In genomic region chr12:99972825-99973224, GRCm38 (mm10) we compare ENCODE assay signal across 22 mouse cellular contexts. TPM values are rescaled to one million over a fixed set of nuclear protein-coding genes. Genes with fewer than 3 reads are reported as not detected.
DNase-seq lines count a peak whose midpoint lies in the region; ATAC-seq and TF ChIP-seq lines count a peak whose summit lies in the region.
"Had no signal": no experiment of that assay in that cellular context is flagged by ENCODE, and none has a peak within 500 bp of the region (broad histone marks: within the 10 kb centered on the region; RNA-seq: fewer than 3 reads in every experiment).

No protein-coding gene starts in this region.

- ATAC-seq in intestine, postnatal 0 days, result no peak
- ATAC-seq in intestine, embryonic 16.5 days, result no peak
- ATAC-seq in midbrain, postnatal 0 days (ENCODE audit: low FRiP score), result no peak
- no peak for ATAC-seq in midbrain, embryonic 13.5 days
- ATAC-seq: hindbrain, embryonic 16.5 days had no signal

- H3K9me3 ChIP-seq in intestine, postnatal 0 days (ENCODE audit: control insufficient read depth), result no peaks in the 10 kb centered on the region
- H3K9me3 ChIP-seq in intestine, embryonic 16.5 days (ENCODE audit: control insufficient read depth, low read length), result peaks cover 4% of the 10 kb centered on the region
- H3K9me3 ChIP-seq in midbrain, postnatal 0 days (ENCODE audit: low read length), result no peaks in the 10 kb centered on the region
- H3K9me3 ChIP-seq in midbrain, embryonic 13.5 days, result no peaks in the 10 kb centered on the region
- H3K9me3 ChIP-seq: embryonic facial prominence, embryonic 15.5 days; liver, embryonic 15.5 days; midbrain, embryonic 12.5 days; neural tube, embryonic 15.5 days had no signal

- peaks cover 21% of the 10 kb centered on the region; the same call in 1 of the 2 replicates for H3K27me3 ChIP-seq in intestine, postnatal 0 days (replicated peaks; ENCODE audit: control insufficient read depth, insufficient read depth, low read length)
- H3K27me3 ChIP-seq in intestine, embryonic 16.5 days (replicated peaks; ENCODE audit: control insufficient read depth, insufficient read depth, low read length), result peaks cover 15% of the 10 kb centered on the region
- peaks cover 19% of the 10 kb centered on the region for H3K27me3 ChIP-seq in midbrain, postnatal 0 days (ENCODE audit: insufficient read depth, low read length)
- H3K27me3 ChIP-seq in midbrain, embryonic 13.5 days, result peaks cover 26% of the 10 kb centered on the region

- no peak overlapping the region for H3K27ac ChIP-seq in intestine, postnatal 0 days (ENCODE audit: low read depth, low read length)
- no peak overlapping the region for H3K27ac ChIP-seq in intestine, embryonic 16.5 days (ENCODE audit: low read length)
- no peak overlapping the region for H3K27ac ChIP-seq in midbrain, postnatal 0 days (ENCODE audit: low read depth, low read length)
- no peak overlapping the region for H3K27ac ChIP-seq in midbrain, embryonic 13.5 days
- H3K27ac ChIP-seq: embryonic facial prominence, embryonic 15.5 days; forebrain, embryonic 10.5 days; heart, embryonic 13.5 days; liver, embryonic 15.5 days; midbrain, embryonic 12.5 days; neural tube, embryonic 15.5 days had no signal

- no peak overlapping the region for H3K9ac ChIP-seq in intestine, postnatal 0 days (ENCODE audit: low read depth, low read length)
- no peak overlapping the region for H3K9ac ChIP-seq in intestine, embryonic 16.5 days (ENCODE audit: low read depth, low read length)
- H3K9ac ChIP-seq in midbrain, postnatal 0 days (replicated peaks; ENCODE audit: low read length, poor library complexity, severe bottlenecking), result no peak overlapping the region
- no peak overlapping the region for H3K9ac ChIP-seq in midbrain, embryonic 13.5 days (replicated peaks)
- H3K9ac ChIP-seq: embryonic facial prominence, embryonic 15.5 days; heart, embryonic 13.5 days; liver, embryonic 15.5 days; midbrain, embryonic 12.5 days; neural tube, embryonic 15.5 days had no signal

- H3K4me3 ChIP-seq in intestine, postnatal 0 days (ENCODE audit: low read depth, low read length), result no peak overlapping the region
- no peak overlapping the region for H3K4me3 ChIP-seq in intestine, embryonic 16.5 days (ENCODE audit: low read length)
- H3K4me3 ChIP-seq in midbrain, postnatal 0 days (ENCODE audit: low read depth, low read length), result no peak overlapping the region
- no peak overlapping the region for H3K4me3 ChIP-seq in midbrain, embryonic 13.5 days (replicated peaks)
- H3K4me3 ChIP-seq: embryonic facial prominence, embryonic 15.5 days; forebrain, embryonic 10.5 days; heart, embryonic 13.5 days; liver, embryonic 15.5 days; midbrain, embryonic 12.5 days; myocyte; neural tube, embryonic 15.5 days had no signal

- H3K36me3 ChIP-seq in intestine, postnatal 0 days (ENCODE audit: control insufficient read depth, insufficient read depth), result no peaks in the 10 kb centered on the region
- no peaks in the 10 kb centered on the region for H3K36me3 ChIP-seq in intestine, embryonic 16.5 days (ENCODE audit: control insufficient read depth, insufficient read depth, low read length)
- H3K36me3 ChIP-seq in midbrain, postnatal 0 days (ENCODE audit: insufficient read depth, low read length), result no peaks in the 10 kb centered on the region
- no peaks in the 10 kb centered on the region for H3K36me3 ChIP-seq in midbrain, embryonic 13.5 days
- H3K36me3 ChIP-seq: embryonic facial prominence, embryonic 15.5 days; forebrain, embryonic 10.5 days; heart, embryonic 13.5 days; liver, embryonic 15.5 days; midbrain, embryonic 12.5 days; neural tube, embryonic 15.5 days had no signal

- peak; percentile 30 for TF ChIP-seq CTCF in intestine, postnatal 0 days (IDR thresholded peaks at IDR 0.05; ENCODE audit: low read depth)
- TF ChIP-seq CTCF in midbrain, postnatal 0 days (IDR thresholded peaks at IDR 0.05), result peak; percentile 25; the same call in 1 of the 2 replicates

- DNase-seq in midbrain, postnatal 0 days (ENCODE audit: low spot score), result no peak
- peak; percentile 92 for DNase-seq in R1 (ENCODE audit: low read depth, low spot score)
- DNase-seq in testis, postnatal 10 days (ENCODE audit: low spot score), result peak; percentile 36
- no peak for DNase-seq in kidney, adult 8-10 months
- DNase-seq in adrenal gland, postnatal 4 days (ENCODE audit: low spot score in 2 of 2), result no peak
- DNase-seq: cerebellum, adult 9-10 months; gastrocnemius, postnatal 14 days; heart, postnatal 4 days; kidney, adult 2 months; kidney, postnatal 4 days; lung, postnatal 4 days had no signal

- no peaks in the 10 kb centered on the region for H3K4me1 ChIP-seq in intestine, postnatal 0 days (replicated peaks; ENCODE audit: control insufficient read depth, insufficient read depth, low read length)
- no peaks in the 10 kb centered on the region for H3K4me1 ChIP-seq in intestine, embryonic 16.5 days (ENCODE audit: control insufficient read depth, insufficient read depth, low read length)
- no peaks in the 10 kb centered on the region for H3K4me1 ChIP-seq in midbrain, postnatal 0 days (ENCODE audit: insufficient read depth, low read length)
- H3K4me1 ChIP-seq in midbrain, embryonic 13.5 days (replicated peaks), result no peaks in the 10 kb centered on the region
- H3K4me1 ChIP-seq: embryonic facial prominence, embryonic 15.5 days; forebrain, embryonic 10.5 days; heart, embryonic 13.5 days; liver, embryonic 15.5 days; midbrain, embryonic 12.5 days; neural tube, embryonic 15.5 days had no signal

- no peak overlapping the region for H3K4me2 ChIP-seq in intestine, postnatal 0 days (replicated peaks; ENCODE audit: low read depth)
- H3K4me2 ChIP-seq in intestine, embryonic 16.5 days (ENCODE audit: low read depth, low read length), result no peak overlapping the region
- H3K4me2 ChIP-seq in midbrain, postnatal 0 days (ENCODE audit: low read depth, low read length, poor library complexity, severe bottlenecking), result no peak overlapping the region
- H3K4me2 ChIP-seq in midbrain, embryonic 13.5 days (replicated peaks), result no peak overlapping the region
- H3K4me2 ChIP-seq: embryonic facial prominence, embryonic 15.5 days; heart, embryonic 13.5 days; liver, embryonic 15.5 days; midbrain, embryonic 12.5 days; neural tube, embryonic 15.5 days had no signal

- WGBS in intestine, postnatal 0 days, result 64% methylated on average over 7 of the region's 7 CpGs
- WGBS in intestine, embryonic 16.5 days, result 57% methylated on average over 7 of the region's 7 CpGs
- WGBS in midbrain, postnatal 0 days, result 60% methylated on average over 7 of the region's 7 CpGs
- WGBS in midbrain, embryonic 13.5 days, result 69% methylated on average over 7 of the region's 7 CpGs

RNA-seq across cellular contexts. Expression of gene Kcnk13, which starts 8.5 kb away (rescaled TPM):
- 0.43 and 0.47 TPM in 2 replicates for polyA plus RNA-seq in intestine, postnatal 0 days (2015; fragmentation: Nextera tagmentation; extraction: Ambion mirVana)
- polyA plus RNA-seq in intestine, embryonic 16.5 days (2015; fragmentation: Nextera tagmentation; extraction: Ambion mirVana), result 0.64 TPM in 2 replicates
- 1.5 and 1.9 TPM in 2 replicates for total RNA-seq in midbrain, postnatal 0 days (2014; rRNA removed)
- 1.3 and 1.4 TPM in 2 replicates for polyA plus RNA-seq in midbrain, postnatal 0 days (2015; fragmentation: Nextera tagmentation; extraction: Ambion mirVana)
- 0.27 and 0.46 TPM in 2 replicates for polyA plus RNA-seq in midbrain, embryonic 13.5 days (2015; fragmentation: Nextera tagmentation; extraction: Ambion mirVana)
- 1 to 10 TPM; 1.6 to 1.8 TPM for total RNA-seq in adrenal gland, postnatal 4 days (2021)

Comparison
In these comparisons a context has a peak if more than half of its experiments do, and no peak if none do; other contexts are left out.
1. DNase-seq: peak in R1 (single experiment) and testis, postnatal 10 days (single experiment); none in midbrain, postnatal 0 days (single experiment), kidney, adult 8-10 months (0 of 2) and adrenal gland, postnatal 4 days (0 of 2).